Mouse (Mus musculus): ENCODE data around the gene Myt1. TPM values are rescaled to one million over a fixed set of nuclear protein-coding genes. Genes with fewer than 3 reads are reported as not detected.

Myt1 gene
- total and polyA plus RNA-seq, 3 experiments, result not detected

DNA sequence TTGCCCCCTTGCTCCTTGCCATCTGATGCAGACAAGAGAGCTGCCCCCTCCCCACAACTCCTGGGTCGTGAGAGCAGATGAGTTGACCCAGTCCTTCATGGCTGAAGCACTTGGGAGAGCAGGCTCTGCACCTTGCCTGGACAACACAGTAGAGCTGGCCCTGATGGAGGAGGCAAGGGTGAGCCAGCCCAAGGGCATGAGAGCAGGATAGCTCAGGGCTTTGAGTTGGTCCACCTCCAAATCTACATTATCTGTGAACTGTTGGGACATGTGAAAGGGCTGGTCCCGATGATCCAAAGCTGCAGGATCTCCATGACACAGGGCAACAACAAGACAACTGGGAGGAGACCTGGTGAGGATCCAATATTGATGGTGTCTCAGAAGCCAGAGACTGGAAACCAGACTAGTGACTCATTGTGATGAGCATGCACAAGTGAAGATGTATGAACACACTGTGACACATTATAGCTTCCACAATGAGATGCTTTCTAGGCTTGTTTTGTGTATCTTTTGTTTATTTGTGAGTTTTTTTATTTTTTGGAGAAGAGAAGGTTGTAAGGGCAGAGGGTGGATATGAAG lies 4.9 kb upstream of the Myt1 start:
- Histone ChIP-seq H3K27me3 (ENCODE audit: control insufficient read depth in 1 of 2, insufficient read depth in 2 of 2, low read length in 2 of 2) (peaks cover 2 to 3% of the 10 kb centered on the region in 2 experiments; a peak in 3 of 4 replicates), H3K9me3 (replicated peaks; ENCODE audit: insufficient read depth, low read length) (no peaks in the 10 kb centered on the region), H3K4me3 (ENCODE audit: control insufficient read depth in 1 of 2, insufficient read depth in 1 of 2, low read depth in 2 of 2, low read length in 2 of 2) (no peak overlapping the region), H3K79me2 (ENCODE audit: control insufficient read depth, insufficient read depth, low read length, poor library complexity) (no peaks in the 10 kb centered on the region), H3K27ac (ENCODE audit: control insufficient read depth, low read depth, low read length) (no peak overlapping the region), H3K9ac (ENCODE audit: control insufficient read depth, low read depth, low read length, poor library complexity, severe bottlenecking) (no peak overlapping the region), H3K4me1 (ENCODE audit: control insufficient read depth in 1 of 2, insufficient read depth in 2 of 2, low read length in 2 of 2) (no peaks in the 10 kb centered on the region), H3K36me3 (ENCODE audit: control insufficient read depth in 1 of 2, insufficient read depth in 2 of 2, low read length in 2 of 2) (no peaks in the 10 kb centered on the region)
- no peak for DNase-seq (ENCODE audit: low read depth, low spot score)
- TF ChIP-seq BHLHE40 (IDR thresholded peaks at IDR 0.05; ENCODE audit: borderline replicate concordance, low read depth, low read length) (no peak), SMC3 (IDR thresholded peaks at IDR 0.05; ENCODE audit: low read depth, low read length) (no peak), E2F4 (IDR thresholded peaks at IDR 0.05; ENCODE audit: borderline replicate concordance, low read depth, low read length) (no peak), POLR2AphosphoS5 (IDR thresholded peaks at IDR 0.05; ENCODE audit: borderline replicate concordance, low read depth, low read length) (no peak), ZC3H11A (IDR thresholded peaks at IDR 0.05; ENCODE audit: low read depth, low read length) (no peak), MAFK (IDR thresholded peaks at IDR 0.05; ENCODE audit: borderline replicate concordance, low read depth, low read length) (no peak), MXI1 (IDR thresholded peaks at IDR 0.05; ENCODE audit: low read depth, low read length) (no peak), ELF1 (IDR thresholded peaks at IDR 0.05; ENCODE audit: low read depth, low read length) (no peak), ZNF384 (IDR thresholded peaks at IDR 0.05; ENCODE audit: low read depth, low read length) (no peak)

DNA sequence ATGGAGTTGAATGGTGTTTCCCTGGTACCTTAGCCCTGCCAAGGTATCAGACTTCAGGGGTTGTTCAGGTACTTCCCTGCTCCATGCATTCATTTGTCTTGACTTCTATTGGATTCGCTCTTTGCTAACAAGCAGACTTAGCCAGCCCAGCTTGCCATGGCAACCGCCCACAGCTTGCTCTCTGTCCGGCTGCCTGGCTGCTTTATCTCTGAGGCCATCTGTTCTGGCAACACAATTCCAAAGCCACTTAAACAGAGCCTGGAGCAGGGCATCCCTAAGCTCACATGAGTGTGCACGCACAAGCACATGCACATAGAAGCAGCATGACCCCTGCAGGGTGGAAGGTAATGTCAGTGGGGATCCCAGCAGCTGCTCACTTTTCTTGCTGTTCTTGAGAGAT lies 4.1 kb upstream of the Myt1 start:
- TF ChIP-seq NRF1 (IDR thresholded peaks at IDR 0.05; ENCODE audit: insufficient read depth, low read depth, low read length, poor library complexity, severe bottlenecking) (no peak), MYC (IDR thresholded peaks at IDR 0.05; ENCODE audit: low read depth, low read length) (no peak), ETS1 (IDR thresholded peaks at IDR 0.05; ENCODE audit: low read depth, low read length) (no peak), MYB (IDR thresholded peaks at IDR 0.05; ENCODE audit: low read depth, low read length) (no peak), KAT2A (conservative IDR thresholded peaks at IDR 0.05; ENCODE audit: low read depth, low read length) (no peak), GATA1 (IDR thresholded peaks at IDR 0.05; ENCODE audit: low read depth, low read length) (no peak), ZMIZ1 (IDR thresholded peaks at IDR 0.05; ENCODE audit: low read depth, low read length) (no peak), TBP (IDR thresholded peaks at IDR 0.05; ENCODE audit: low read depth, low read length) (no peak), POLR2AphosphoS2 (IDR thresholded peaks at IDR 0.05; ENCODE audit: low read length) (no peak), ELF1 (IDR thresholded peaks at IDR 0.05; ENCODE audit: low read depth, low read length) (no peak), HCFC1 (IDR thresholded peaks at IDR 0.05; ENCODE audit: low read depth, low read length) (no peak), SMC3 (IDR thresholded peaks at IDR 0.05; ENCODE audit: low read depth, low read length) (no peak), TCF12 (IDR thresholded peaks at IDR 0.05; ENCODE audit: low read depth, low read length) (no peak), MAFK (IDR thresholded peaks at IDR 0.05; ENCODE audit: borderline replicate concordance, low read depth, low read length) (no peak), ZC3H11A (IDR thresholded peaks at IDR 0.05; ENCODE audit: low read depth, low read length) (no peak), MAX (IDR thresholded peaks at IDR 0.05; ENCODE audit: low read length) (no peak), TAL1 (IDR thresholded peaks at IDR 0.05; ENCODE audit: low read length) (no peak)
- no peak overlapping the region for H3K9ac ChIP-seq (ENCODE audit: control insufficient read depth, low read depth, low read length, poor library complexity, severe bottlenecking)
- H3K27ac ChIP-seq (ENCODE audit: control insufficient read depth, low read depth, low read length), result no peak overlapping the region
- no peaks in the 10 kb centered on the region for H3K79me2 ChIP-seq (ENCODE audit: control insufficient read depth, insufficient read depth, low read length, poor library complexity)
- no peaks in the 10 kb centered on the region for H3K4me1 ChIP-seq (ENCODE audit: control insufficient read depth in 1 of 2, insufficient read depth in 2 of 2, low read length in 2 of 2)
- H3K9me3 ChIP-seq (replicated peaks; ENCODE audit: insufficient read depth, low read length), result no peaks in the 10 kb centered on the region
- H3K36me3 ChIP-seq (ENCODE audit: control insufficient read depth in 1 of 2, insufficient read depth in 2 of 2, low read length in 2 of 2), result no peaks in the 10 kb centered on the region
- no peak overlapping the region for H3K4me3 ChIP-seq (ENCODE audit: control insufficient read depth in 1 of 2, insufficient read depth in 1 of 2, low read depth in 2 of 2, low read length in 2 of 2)
- peaks cover 2 to 3% of the 10 kb centered on the region in 2 experiments; a peak in 3 of 4 replicates for H3K27me3 ChIP-seq (ENCODE audit: control insufficient read depth in 1 of 2, insufficient read depth in 2 of 2, low read length in 2 of 2)
- no peak for DNase-seq (ENCODE audit: low read depth, low spot score)
